Mouse (Mus musculus) forebrain, embryonic 10.5 days (tissue): ENCODE measurements around the gene Adcy2. TPM values are rescaled to one million over a fixed set of nuclear protein-coding genes. Genes with fewer than 3 reads are reported as not detected.

Experiments
- DNase-seq: peaks from one replicate; pipeline ENCODE4 v3.0.0-alpha.2; 2017; ENCODE audit warnings: low spot score; ENCODE audit errors: extremely low spot score
- H3K27ac ChIP-seq: fragments of 300-500 bp; sonication (generic); 2 replicates; pipeline ENCODE4 v1.5.1; 2016; ENCODE audit warnings: mild to moderate bottlenecking
- H3K27me3 ChIP-seq: fragments of 300-500 bp; sonication (generic); 2 replicates; pipeline ENCODE4 v1.6.1; 2016; ENCODE audit warnings: mild to moderate bottlenecking; ENCODE audit not compliant: poor library complexity, severe bottlenecking
- H3K36me3 ChIP-seq: fragments of 300-500 bp; sonication (generic); replicated peaks from 2 replicates; pipeline ENCODE4 v1.6.1; 2016; ENCODE audit warnings: mild to moderate bottlenecking, moderate library complexity
- H3K4me1 ChIP-seq: fragments of 300-500 bp; sonication (generic); 2 replicates; pipeline ENCODE4 v1.6.1; 2016
- H3K4me3 ChIP-seq: fragments of 300-500 bp; sonication (generic); 2 replicates; pipeline ENCODE4 v1.5.1; 2016; ENCODE audit warnings: mild to moderate bottlenecking, moderate library complexity
- H3K9me3 ChIP-seq: fragments of 300-500 bp; sonication (generic); 2 replicates; pipeline ENCODE4 v1.6.1; 2016; ENCODE audit warnings: mild to moderate bottlenecking, moderate library complexity
- WGBS: fragments of 180-500 bp; shearing (Covaris S2); methylation state at CpG from one replicate; pipeline ENCODE4 v1.1.7; 2016; 5-methylcytosine and 5-hydroxymethylcytosine counted together
- polyA plus RNA-seq: library from polyadenylated mRNA; unstranded; fragments of >200 nt; fragmentation: Nextera tagmentation; extraction: Ambion mirVana; gene quantifications from 2 replicates; pipeline ENCODE4 v1.2.1, GENCODE M21; 2016

The Adcy2 gene
- polyA plus RNA-seq, 1 experiment from 2014 or later: 0.16 TPM

DNA sequence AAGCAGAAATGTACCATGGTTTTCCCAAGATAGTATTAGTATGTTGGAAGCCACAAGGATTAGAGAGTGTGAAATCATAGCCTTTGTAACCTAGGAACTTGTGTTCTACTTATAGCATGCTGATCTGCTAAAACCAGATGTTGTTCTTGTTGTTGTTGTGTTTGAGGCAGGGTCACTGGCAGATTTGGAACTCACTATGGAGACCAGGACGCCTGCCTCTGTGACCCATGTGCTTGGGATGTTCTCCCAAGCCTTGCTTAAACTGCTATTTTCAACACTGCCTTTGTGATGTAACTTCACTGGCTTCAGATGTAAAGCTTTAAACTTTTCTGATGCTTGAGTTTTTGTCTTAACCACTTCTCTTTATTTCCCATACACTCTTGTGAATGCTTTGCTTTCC, 216.2 kb downstream of the Adcy2 start:
- WGBS: 62% methylated on average over 1 of the region's 1 CpGs
- Histone ChIP-seq H3K9me3 (no peaks in the 10 kb centered on the region), H3K27me3 (no peaks in the 10 kb centered on the region), H3K27ac (no peak overlapping the region), H3K4me1 (no peaks in the 10 kb centered on the region), H3K36me3 (no peaks in the 10 kb centered on the region), H3K4me3 (no peak overlapping the region)
- no peak for DNase-seq

DNA sequence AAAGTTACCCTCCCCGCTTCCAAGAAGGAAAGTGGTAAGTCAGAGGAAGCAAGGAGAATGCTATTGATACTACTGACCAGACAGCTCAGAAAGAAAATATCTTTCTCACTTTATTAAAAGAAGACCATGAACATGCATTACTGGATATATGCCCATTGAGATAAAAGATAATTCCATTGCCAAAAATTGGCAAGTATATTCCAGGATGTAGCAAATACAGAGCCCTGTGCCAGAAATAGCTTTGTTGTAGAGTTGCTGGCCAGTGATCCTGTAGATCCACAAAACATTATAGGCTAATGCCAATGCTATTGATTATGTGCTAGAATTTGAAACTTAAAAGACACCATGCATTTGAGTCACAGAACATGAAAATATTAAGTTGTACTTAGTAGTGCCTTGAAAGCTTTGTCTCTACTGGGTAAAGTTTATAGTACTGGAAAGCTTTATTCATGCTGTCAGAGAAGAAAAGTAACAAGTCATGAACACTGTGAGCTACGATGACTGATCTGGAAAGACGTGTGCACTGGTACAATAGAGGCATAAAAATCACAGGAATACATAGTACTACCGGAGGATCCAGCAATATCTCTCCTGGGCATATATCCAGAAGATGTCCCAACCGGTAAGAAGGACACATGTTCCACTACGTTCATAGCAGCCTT, 221.2 kb downstream of the Adcy2 start:
- no peaks in the 10 kb centered on the region for H3K36me3 ChIP-seq
- H3K27me3 ChIP-seq: no peaks in the 10 kb centered on the region
- no peak overlapping the region for H3K27ac ChIP-seq
- no peak overlapping the region for H3K4me3 ChIP-seq
- no peak for DNase-seq
- no peaks in the 10 kb centered on the region for H3K4me1 ChIP-seq
- WGBS: 87% methylated on average over 6 of the region's 6 CpGs
- H3K9me3 ChIP-seq: no peaks in the 10 kb centered on the region

DNA sequence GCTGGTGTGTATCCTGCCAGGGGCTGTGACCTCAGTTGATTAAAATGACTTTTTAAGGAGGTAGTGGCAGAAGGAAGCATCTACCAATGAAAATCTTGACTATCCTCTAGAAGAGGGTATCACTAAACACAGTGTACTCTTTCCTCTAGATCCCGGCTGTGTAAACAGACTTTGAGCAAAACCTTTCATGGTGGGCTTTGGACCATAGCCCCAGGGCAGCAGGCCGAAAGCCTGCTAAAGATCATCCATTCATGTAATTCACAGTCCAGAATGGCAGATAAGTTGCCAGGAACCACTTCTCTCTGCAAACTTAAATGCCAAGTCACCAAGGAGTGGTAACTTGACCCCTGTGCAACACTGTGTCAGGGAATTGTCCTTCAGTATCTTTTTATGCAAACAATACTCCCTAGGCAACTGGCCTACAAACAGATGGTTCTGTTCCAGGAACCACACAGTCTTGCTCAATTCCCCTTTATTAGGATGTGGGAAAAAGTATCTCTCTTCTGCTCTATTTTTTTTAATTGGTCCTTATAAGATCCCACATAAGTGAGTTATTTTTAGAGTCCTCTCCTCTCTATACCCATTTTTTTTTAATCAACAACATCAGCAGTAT, 225.6 kb downstream of the Adcy2 start:
- Histone ChIP-seq H3K4me1 (no peaks in the 10 kb centered on the region), H3K27me3 (no peaks in the 10 kb centered on the region), H3K36me3 (no peaks in the 10 kb centered on the region), H3K27ac (no peak overlapping the region), H3K9me3 (no peaks in the 10 kb centered on the region), H3K4me3 (no peak overlapping the region)
- 65% methylated on average over 2 of the region's 2 CpGs for WGBS
- no peak for DNase-seq

DNA sequence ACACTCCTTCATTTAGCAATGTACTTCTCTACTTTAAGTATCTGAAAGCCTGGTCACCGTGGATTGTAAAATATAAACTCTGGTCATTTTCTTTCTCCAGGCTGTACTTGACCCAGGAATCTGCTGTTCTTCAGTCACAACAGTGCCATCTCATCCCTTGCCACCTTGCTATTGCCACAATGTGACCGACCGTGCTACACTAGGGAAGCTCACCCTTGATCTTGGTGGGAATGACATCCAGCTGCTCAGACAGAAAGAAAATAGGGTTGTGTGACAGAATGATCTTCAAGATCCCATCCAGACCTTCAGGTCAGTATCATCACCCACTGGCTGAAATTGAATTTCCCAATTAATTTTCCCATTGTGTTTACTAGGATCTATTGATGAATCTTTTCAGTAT, 230.8 kb downstream of the Adcy2 start:
- no peaks in the 10 kb centered on the region for H3K9me3 ChIP-seq
- H3K27me3 ChIP-seq: no peaks in the 10 kb centered on the region
- no peak overlapping the region for H3K4me3 ChIP-seq
- no peak for DNase-seq
- H3K27ac ChIP-seq: no peak overlapping the region
- 90% methylated on average over 3 of the region's 3 CpGs for WGBS
- no peaks in the 10 kb centered on the region for H3K4me1 ChIP-seq
- no peaks in the 10 kb centered on the region for H3K36me3 ChIP-seq

DNA sequence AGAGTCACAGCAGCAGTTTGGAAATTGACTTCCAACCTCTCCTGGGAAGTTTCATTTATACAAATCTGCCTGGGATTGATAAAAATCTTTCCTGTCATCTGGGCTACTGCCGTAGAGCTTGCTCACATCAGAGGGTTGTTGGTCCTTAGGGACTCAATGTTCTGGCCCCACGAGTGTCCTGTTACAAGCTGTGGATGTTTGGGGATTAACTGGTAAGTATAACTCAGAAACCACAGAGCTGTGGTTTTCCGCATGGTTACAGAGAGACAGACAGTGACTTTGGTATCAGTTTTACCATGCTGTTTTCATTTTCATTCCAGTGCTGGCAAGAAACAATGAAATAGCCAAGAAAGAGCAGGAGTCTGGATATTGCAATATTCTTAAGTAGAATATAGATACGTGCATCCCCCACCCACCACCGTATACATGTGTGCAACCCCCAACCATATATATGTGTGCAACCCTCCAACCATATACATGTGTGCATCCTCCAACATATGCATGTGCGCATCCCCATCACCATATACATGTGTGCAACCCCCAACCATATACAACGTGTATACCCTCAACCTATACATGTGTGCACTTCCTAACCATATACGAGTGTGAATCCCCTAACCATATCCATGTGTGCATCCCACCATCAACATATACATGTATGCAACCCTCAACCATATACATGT, 233.3 kb downstream of the Adcy2 start:
- Histone ChIP-seq H3K9me3 (no peaks in the 10 kb centered on the region), H3K27ac (no peak overlapping the region), H3K4me1 (no peaks in the 10 kb centered on the region), H3K4me3 (no peak overlapping the region), H3K27me3 (no peaks in the 10 kb centered on the region), H3K36me3 (no peaks in the 10 kb centered on the region)
- 90% methylated on average over 8 of the region's 8 CpGs for WGBS
- no peak for DNase-seq

DNA sequence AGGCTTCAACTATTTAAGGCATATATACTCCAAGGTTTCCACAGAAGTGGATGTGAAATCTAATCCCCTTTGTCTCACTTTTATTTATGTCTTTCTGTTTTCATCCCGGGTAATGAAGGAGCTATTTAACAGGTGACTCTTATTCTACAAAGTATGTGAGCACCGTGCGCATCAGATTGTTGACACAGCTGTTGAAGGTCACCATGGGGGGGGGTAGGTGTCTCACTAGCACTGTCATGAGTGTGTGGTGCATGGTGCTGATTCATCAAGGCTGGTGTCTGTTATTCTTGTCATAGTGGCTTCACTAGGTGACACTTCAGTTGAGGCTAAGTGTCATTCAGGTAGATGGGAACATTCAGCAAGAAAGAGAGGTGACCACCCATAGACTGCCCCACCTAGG, 234.7 kb downstream of the Adcy2 start:
- Histone ChIP-seq H3K36me3 (no peaks in the 10 kb centered on the region), H3K27ac (no peak overlapping the region), H3K4me1 (no peaks in the 10 kb centered on the region), H3K4me3 (no peak overlapping the region), H3K27me3 (no peaks in the 10 kb centered on the region), H3K9me3 (no peaks in the 10 kb centered on the region)
- WGBS: 88% methylated on average over 3 of the region's 3 CpGs
- DNase-seq: no peak

DNA sequence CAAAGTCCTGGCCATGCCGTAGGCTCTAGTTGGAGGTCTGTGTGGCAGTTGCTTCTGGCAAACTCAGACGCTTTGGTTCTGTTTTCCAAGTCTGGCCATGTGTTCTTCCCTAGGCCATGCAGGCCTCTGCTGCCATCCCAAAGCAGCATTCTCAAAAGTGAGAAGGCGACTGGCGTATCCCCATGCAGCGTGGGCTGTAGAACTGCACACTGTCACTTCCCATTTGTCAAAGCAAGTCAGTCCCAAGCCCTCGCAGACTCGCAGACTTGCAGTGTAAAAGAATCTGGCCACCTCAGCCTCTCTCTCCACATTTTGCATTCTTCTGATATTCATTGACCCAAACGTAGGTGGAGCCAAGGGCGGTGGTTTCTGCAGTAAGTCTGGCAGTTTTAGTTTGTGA, 249.5 kb downstream of the Adcy2 start:
- Histone ChIP-seq H3K36me3 (no peaks in the 10 kb centered on the region), H3K4me3 (no peak overlapping the region), H3K27me3 (no peaks in the 10 kb centered on the region), H3K9me3 (no peaks in the 10 kb centered on the region), H3K27ac (no peak overlapping the region), H3K4me1 (no peaks in the 10 kb centered on the region)
- WGBS: 77% methylated on average over 9 of the region's 9 CpGs
- DNase-seq: no peak

DNA sequence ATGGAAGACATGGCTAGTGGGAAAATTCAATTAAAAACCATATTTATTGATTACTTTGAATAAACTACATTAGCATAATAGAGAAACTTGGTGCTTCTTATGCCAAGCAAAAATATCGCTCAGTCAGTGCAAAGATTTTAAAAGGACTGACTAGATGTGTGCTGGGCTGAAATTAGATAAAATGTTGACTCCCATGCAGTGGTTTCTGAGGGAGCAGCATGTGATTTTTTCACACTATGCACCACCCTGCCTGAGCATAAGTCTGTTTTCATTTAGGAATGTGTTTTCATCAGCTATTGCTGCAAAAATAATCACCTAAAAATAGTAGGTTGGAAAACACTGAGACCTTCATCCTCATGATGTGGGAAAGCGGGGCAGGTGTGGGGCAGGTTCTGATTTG, 250.0 kb downstream of the Adcy2 start:
- Histone ChIP-seq H3K4me1 (no peaks in the 10 kb centered on the region), H3K27ac (no peak overlapping the region), H3K4me3 (no peak overlapping the region), H3K36me3 (no peaks in the 10 kb centered on the region), H3K9me3 (no peaks in the 10 kb centered on the region), H3K27me3 (no peaks in the 10 kb centered on the region)
- 89% methylated on average over 2 of the region's 2 CpGs for WGBS
- DNase-seq: no peak

DNA sequence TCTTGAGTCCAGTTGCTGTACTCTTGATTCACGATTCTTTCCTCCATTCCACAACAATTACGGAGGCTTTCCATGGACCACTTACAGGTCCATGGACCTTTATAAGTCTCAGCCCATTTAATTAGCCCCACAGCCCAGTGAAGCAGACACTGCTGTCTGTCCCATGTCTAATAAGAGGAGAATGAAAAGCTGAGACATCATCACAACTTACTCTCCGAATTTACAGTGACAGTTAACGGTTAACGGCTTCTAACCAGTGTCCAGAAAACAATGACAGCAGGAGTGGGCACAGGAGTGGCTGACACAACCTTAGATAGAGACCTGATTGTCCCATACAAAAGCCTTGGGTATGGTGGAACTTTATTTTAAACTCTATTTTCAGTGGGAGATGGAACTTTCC, 253.9 kb downstream of the Adcy2 start:
- H3K27ac ChIP-seq: no peak overlapping the region
- H3K4me1 ChIP-seq: no peaks in the 10 kb centered on the region
- no peaks in the 10 kb centered on the region for H3K36me3 ChIP-seq
- no peaks in the 10 kb centered on the region for H3K9me3 ChIP-seq
- DNase-seq: no peak
- H3K27me3 ChIP-seq: no peaks in the 10 kb centered on the region
- no peak overlapping the region for H3K4me3 ChIP-seq
- WGBS: 94% methylated on average over 5 of the region's 5 CpGs

DNA sequence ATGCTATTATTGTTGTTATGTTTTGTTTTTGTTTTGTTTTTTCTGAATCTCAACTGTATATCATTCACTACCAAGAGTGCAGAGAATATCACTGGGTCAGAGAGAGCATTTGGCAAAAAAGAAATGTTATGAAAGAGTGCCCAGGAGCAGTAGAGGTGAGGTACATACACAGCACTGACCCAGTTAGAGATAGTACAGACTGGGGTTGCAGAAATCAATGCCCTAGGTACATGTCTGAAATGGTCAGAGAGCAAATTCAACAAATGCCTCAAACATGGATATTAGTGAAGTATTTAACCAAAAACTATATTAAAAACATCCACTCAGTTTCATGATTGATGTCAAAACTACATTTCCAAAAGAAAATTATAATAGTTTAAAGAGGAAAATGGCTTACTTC, 286.7 kb downstream of the Adcy2 start:
- Histone ChIP-seq H3K4me1 (no peaks in the 10 kb centered on the region), H3K27ac (no peak overlapping the region), H3K36me3 (no peaks in the 10 kb centered on the region), H3K27me3 (no peaks in the 10 kb centered on the region), H3K9me3 (peaks cover 2% of the 10 kb centered on the region; the same call in 1 of the 2 replicates), H3K4me3 (no peak overlapping the region)
- DNase-seq: no peak

DNA sequence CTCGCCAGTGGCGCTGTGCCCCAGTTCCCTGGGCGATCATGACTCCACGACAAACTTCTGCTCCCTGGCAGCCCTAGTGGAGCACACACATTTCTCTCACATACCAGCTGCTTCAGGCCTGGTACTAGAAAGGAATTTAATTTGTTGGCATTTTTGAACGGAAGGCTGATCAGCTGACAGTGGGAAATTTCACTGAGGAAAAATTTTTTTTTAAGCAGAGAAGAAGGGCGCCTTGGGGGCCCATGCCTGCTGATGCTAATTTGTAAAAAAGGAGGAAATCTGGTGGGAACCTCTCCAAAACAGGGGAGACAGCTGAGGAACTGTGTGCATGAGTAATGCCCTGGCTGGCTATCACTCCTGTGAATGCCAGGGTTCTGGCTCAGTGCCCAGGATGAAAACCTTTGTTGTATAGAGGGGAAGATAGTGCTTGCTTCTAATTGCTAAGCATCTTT, 292.0 kb downstream of the Adcy2 start:
- 89% methylated on average over 6 of the region's 6 CpGs for WGBS
- no peak overlapping the region for H3K4me3 ChIP-seq
- no peak for DNase-seq
- H3K4me1 ChIP-seq: no peaks in the 10 kb centered on the region
- no peaks in the 10 kb centered on the region for H3K9me3 ChIP-seq
- no peaks in the 10 kb centered on the region for H3K36me3 ChIP-seq
- no peaks in the 10 kb centered on the region for H3K27me3 ChIP-seq
- H3K27ac ChIP-seq: no peak overlapping the region

DNA sequence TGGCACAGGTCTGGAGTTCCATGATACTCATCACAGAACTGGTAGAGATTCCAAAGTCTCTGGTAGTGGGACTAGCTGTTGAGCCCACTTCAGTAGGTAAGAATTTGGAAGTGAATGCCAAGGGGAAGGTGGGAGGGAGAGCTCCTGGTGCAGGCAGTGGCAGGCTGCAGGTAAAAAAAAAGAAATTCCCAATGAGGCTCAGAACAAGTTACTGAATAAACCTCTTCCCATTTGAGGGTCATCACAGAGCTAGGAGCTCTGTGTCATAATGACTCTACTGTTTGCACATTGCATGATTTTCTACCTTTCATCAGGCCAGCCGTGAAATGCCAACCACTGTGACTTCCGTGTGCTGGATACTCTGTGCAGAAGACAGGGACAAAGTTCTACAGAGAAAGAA, 314.4 kb downstream of the Adcy2 start:
- no peak for DNase-seq
- WGBS: 97% methylated on average over 2 of the region's 2 CpGs
- H3K4me3 ChIP-seq: no peak overlapping the region
- H3K27me3 ChIP-seq: no peaks in the 10 kb centered on the region
- H3K27ac ChIP-seq: no peak overlapping the region
- no peaks in the 10 kb centered on the region for H3K4me1 ChIP-seq
- H3K36me3 ChIP-seq: no peaks in the 10 kb centered on the region
- H3K9me3 ChIP-seq: no peaks in the 10 kb centered on the region

DNA sequence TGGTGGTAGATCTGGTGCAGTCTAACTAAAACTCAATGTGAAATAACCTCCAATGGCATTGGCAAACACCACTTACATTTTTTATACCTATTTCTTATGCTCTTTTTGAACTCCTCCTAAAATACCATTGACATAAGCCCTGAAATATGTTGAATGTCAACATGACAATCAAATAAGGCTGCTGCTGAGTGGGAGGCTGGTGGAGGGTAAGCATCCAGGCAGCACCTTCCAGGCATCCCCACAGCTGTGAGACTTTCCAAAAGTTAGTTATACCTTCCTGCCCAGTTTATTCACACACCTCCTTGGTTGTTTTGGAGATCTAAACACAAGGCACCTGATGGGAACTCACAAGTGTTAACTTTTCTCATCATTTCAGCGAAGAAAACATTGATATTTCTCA, 318.9 kb downstream of the Adcy2 start:
- WGBS: 94% methylated on average over 1 of the region's 1 CpGs

More for the DNA sequence above, 318.9 kb downstream of the Adcy2 start:
- no peak for DNase-seq
- Histone ChIP-seq H3K27ac (no peak overlapping the region), H3K4me3 (no peak overlapping the region), H3K9me3 (no peaks in the 10 kb centered on the region), H3K27me3 (no peaks in the 10 kb centered on the region), H3K4me1 (no peaks in the 10 kb centered on the region), H3K36me3 (no peaks in the 10 kb centered on the region)
